Mouse (Mus musculus) forebrain, embryonic 11.5 days (tissue): ENCODE results near the gene Syt5. TPM values are rescaled to one million over a fixed set of nuclear protein-coding genes. Genes with fewer than 3 reads are reported as not detected.

ENCODE experiments used
- ATAC-seq: fragments of 200-750 bp; cut with Nextera tagmentation; replicated peaks from 2 replicates; pipeline ENCODE4 v1.8.0; 2017; ENCODE audit warnings: moderate TSS enrichment; ENCODE audit not compliant: low FRiP score
- DNase-seq: peaks from one replicate; pipeline ENCODE4 v3.0.0-alpha.2; 2017; ENCODE audit warnings: low spot score
- H3K27ac ChIP-seq: fragments of 300-500 bp; sonication (generic); 2 replicates; pipeline ENCODE4 v1.5.1; 2014; ENCODE audit warnings: low read depth, low read length
- H3K27me3 ChIP-seq: fragments of 300-500 bp; sonication (generic); 2 replicates; pipeline ENCODE4 v1.6.1; 2014; ENCODE audit warnings: mild to moderate bottlenecking, low read length, mixed read lengths; ENCODE audit not compliant: control insufficient read depth, insufficient read depth
- H3K36me3 ChIP-seq: fragments of 300-500 bp; sonication (generic); 2 replicates; pipeline ENCODE4 v1.6.1; 2014; ENCODE audit warnings: mild to moderate bottlenecking, low read length, moderate library complexity, mixed read lengths; ENCODE audit not compliant: control insufficient read depth, insufficient read depth
- H3K4me1 ChIP-seq: fragments of 300-500 bp; sonication (generic); replicated peaks from 2 replicates; pipeline ENCODE4 v1.6.1; 2014; ENCODE audit warnings: low read length, mixed read lengths; ENCODE audit not compliant: control insufficient read depth, insufficient read depth
- H3K4me2 ChIP-seq: fragments of 300-500 bp; sonication (generic); 2 replicates; pipeline ENCODE4 v1.6.1; 2014; ENCODE audit warnings: low read depth, mild to moderate bottlenecking, low read length, moderate library complexity, mixed read lengths; ENCODE audit not compliant: severe bottlenecking
- H3K4me3 ChIP-seq: fragments of 300-500 bp; sonication (generic); 2 replicates; pipeline ENCODE4 v1.5.1; 2014; ENCODE audit warnings: low read depth, low read length
- H3K9ac ChIP-seq: fragments of 300-500 bp; sonication (generic); 2 replicates; pipeline ENCODE4 v1.6.1; 2014; ENCODE audit warnings: low read length
- H3K9me3 ChIP-seq: fragments of 300-500 bp; sonication (generic); 2 replicates; pipeline ENCODE4 v1.6.1; 2016; ENCODE audit warnings: low read length, mixed read lengths; ENCODE audit not compliant: control insufficient read depth
- WGBS: fragments of 180-500 bp; shearing (Covaris S2); extraction: QIAGEN DNeasy Blood & Tissue Kit; methylation state at CpG from one replicate; pipeline ENCODE4 v1.1.7; 2014; 5-methylcytosine and 5-hydroxymethylcytosine counted together
- polyA plus RNA-seq: library from polyadenylated mRNA; unstranded; fragments of >200 nt; fragmentation: Nextera tagmentation; extraction: Ambion mirVana; gene quantifications from 2 replicates; pipeline ENCODE4 v1.2.1, GENCODE M21; 2014

The Syt5 gene
- polyA plus RNA-seq, 1 experiment from 2014 or later = 13.5 TPM

GRCm38 (mm10) chr7:4504646-4505435, 42.5 kb downstream of the Syt5 start:
- DNase-seq = peak; percentile 42
- H3K36me3 ChIP-seq = no peaks in the 10 kb centered on the region
- H3K4me2 ChIP-seq = no peak overlapping the region
- peaks cover 7% of the 10 kb centered on the region for H3K4me1 ChIP-seq
- no peaks in the 10 kb centered on the region for H3K27me3 ChIP-seq
- no peak overlapping the region for H3K4me3 ChIP-seq
- no peak overlapping the region for H3K27ac ChIP-seq
- H3K9ac ChIP-seq = no peak overlapping the region
- WGBS = 67% methylated on average over 11 of the region's 11 CpGs
- ATAC-seq = no peak
- no peaks in the 10 kb centered on the region for H3K9me3 ChIP-seq

- H3K4me1 ChIP-seq = peaks cover 16% of the 10 kb centered on the region
- H3K4me3 ChIP-seq = no peak overlapping the region
- DNase-seq = no peak
- H3K4me2 ChIP-seq = no peak overlapping the region
- no peak overlapping the region for H3K27ac ChIP-seq
- H3K9ac ChIP-seq = no peak overlapping the region
- no peaks in the 10 kb centered on the region for H3K36me3 ChIP-seq
- 82% methylated on average over 5 of the region's 5 CpGs for WGBS
- ATAC-seq = no peak
- no peaks in the 10 kb centered on the region for H3K27me3 ChIP-seq
- no peaks in the 10 kb centered on the region for H3K9me3 ChIP-seq
Observed at GRCm38 (mm10) chr7:4503858-4504257, 43.5 kb downstream of the Syt5 start.

GRCm38 (mm10) chr7:4503100-4503499, 44.2 kb downstream of the Syt5 start:
- Histone ChIP-seq H3K4me1 (peaks cover 20% of the 10 kb centered on the region), H3K27ac (no peak overlapping the region), H3K4me3 (no peak overlapping the region), H3K27me3 (no peaks in the 10 kb centered on the region), H3K9ac (no peak overlapping the region), H3K4me2 (no peak overlapping the region), H3K36me3 (no peaks in the 10 kb centered on the region), H3K9me3 (no peaks in the 10 kb centered on the region)
- ATAC-seq (no peak), DNase-seq (no peak)
- WGBS = 77% methylated on average over 4 of the region's 4 CpGs

GRCm38 (mm10) chr7:4502421-4503090, 44.8 kb downstream of the Syt5 start:
- 16% methylated on average over 14 of the region's 14 CpGs for WGBS
- peak; percentile 7; the same call in 1 of the 2 replicates for ATAC-seq

GRCm38 (mm10) chr7:4501558-4502397, 45.6 kb downstream of the Syt5 start, which contains the start of gene Ppp1r12c:
Gene Ppp1r12c, minus strand, starts transcription at chr7:4501680.
- ATAC-seq (peak; percentile 95), DNase-seq (peak; percentile 96)
- peak within 1 kb of the TSS; percentile 74 for H3K27ac ChIP-seq
- H3K36me3 ChIP-seq = no peaks in the 10 kb centered on the region
- H3K4me1 ChIP-seq = peaks cover 20% of the 10 kb centered on the region
- peak within 1 kb of the TSS; percentile 95 for H3K4me2 ChIP-seq
- H3K9me3 ChIP-seq = no peaks in the 10 kb centered on the region
- WGBS = under 1% methylated on average over 56 of the region's 62 CpGs
- H3K27me3 ChIP-seq = no peaks in the 10 kb centered on the region
- peak within 1 kb of the TSS; percentile 88 for H3K4me3 ChIP-seq
- peak within 1 kb of the TSS; percentile 85 for H3K9ac ChIP-seq

More at GRCm38 (mm10) chr7:4502421-4503090, 44.8 kb downstream of the Syt5 start:
- peaks cover 20% of the 10 kb centered on the region for H3K4me1 ChIP-seq
- no peaks in the 10 kb centered on the region for H3K27me3 ChIP-seq
- H3K36me3 ChIP-seq = no peaks in the 10 kb centered on the region
- H3K27ac ChIP-seq = no peak overlapping the region
- peak overlapping the region; percentile 88 for H3K4me3 ChIP-seq
- no peak for DNase-seq
- peak overlapping the region; percentile 85 for H3K9ac ChIP-seq
- no peaks in the 10 kb centered on the region for H3K9me3 ChIP-seq
- peak overlapping the region; percentile 95 for H3K4me2 ChIP-seq

- Histone ChIP-seq H3K27me3 (no peaks in the 10 kb centered on the region), H3K27ac (peak overlapping the region; percentile 34; the same call in 1 of the 2 replicates), H3K4me1 (peaks cover 20% of the 10 kb centered on the region), H3K36me3 (no peaks in the 10 kb centered on the region; the same call in 1 of the 2 replicates), H3K4me3 (peak overlapping the region; percentile 88), H3K9me3 (no peaks in the 10 kb centered on the region), H3K9ac (peak overlapping the region; percentile 85), H3K4me2 (peak overlapping the region; percentile 95)
- ATAC-seq = peak; percentile 52
- DNase-seq = peak; percentile 78
- WGBS = under 1% methylated on average over 52 of the region's 52 CpGs
Observed at GRCm38 (mm10) chr7:4500892-4501471, 46.4 kb downstream of the Syt5 start.

- 94% methylated on average over 4 of the region's 4 CpGs for WGBS
- ATAC-seq = no peak
- Histone ChIP-seq H3K36me3 (no peaks in the 10 kb centered on the region; the same call in 1 of the 2 replicates), H3K4me3 (no peak overlapping the region), H3K27me3 (no peaks in the 10 kb centered on the region), H3K4me2 (no peak overlapping the region), H3K9ac (peak overlapping the region; percentile 23), H3K4me1 (peaks cover 20% of the 10 kb centered on the region), H3K9me3 (no peaks in the 10 kb centered on the region), H3K27ac (no peak overlapping the region)
- no peak for DNase-seq
Observed at GRCm38 (mm10) chr7:4499034-4499433, 48.3 kb downstream of the Syt5 start.

- WGBS = 33% methylated on average over 9 of the region's 9 CpGs
- H3K27ac ChIP-seq = no peak overlapping the region; the same call in 1 of the 2 replicates
Observed at GRCm38 (mm10) chr7:4498251-4498650, 49.1 kb downstream of the Syt5 start.

More at GRCm38 (mm10) chr7:4498251-4498650, 49.1 kb downstream of the Syt5 start:
- DNase-seq (peak; percentile 71), ATAC-seq (peak; percentile 16; the same call in 1 of the 2 replicates)
- Histone ChIP-seq H3K36me3 (no peaks in the 10 kb centered on the region; the same call in 1 of the 2 replicates), H3K4me3 (no peak overlapping the region), H3K4me1 (peaks cover 20% of the 10 kb centered on the region), H3K27me3 (no peaks in the 10 kb centered on the region), H3K4me2 (peak overlapping the region; percentile 39), H3K9me3 (no peaks in the 10 kb centered on the region), H3K9ac (peak overlapping the region; percentile 29; the same call in 1 of the 2 replicates)
